In genomic region chr2:150643726-150644415, GRCm38 (mm10) we compare ENCODE assay signal across 9 mouse cellular contexts. TPM values are rescaled to one million over a fixed set of nuclear protein-coding genes. Genes with fewer than 3 reads are reported as not detected.
DNase-seq lines count a peak whose midpoint lies in the region; ATAC-seq lines count a peak whose summit lies in the region.
"Had no signal": no experiment of that assay in that cellular context is flagged by ENCODE, and none has a peak within 500 bp of the region (broad histone marks: within the 10 kb centered on the region; RNA-seq: fewer than 3 reads in every experiment).

No protein-coding gene starts in this region.

- H3K27ac ChIP-seq in neural tube, embryonic 11.5 days (ENCODE audit: low read depth, low read length) = peak overlapping the region; percentile 95

- intact Hi-C loops in left cerebral cortex, postnatal 4 days (cut with DNase I) = no loop called here

- 49% methylated on average over 8 of the region's 8 CpGs for WGBS in neural tube, embryonic 11.5 days

- H3K4me3 ChIP-seq in neural tube, embryonic 11.5 days (ENCODE audit: low read depth, low read length) = no peak overlapping the region

- H3K36me3 ChIP-seq in neural tube, embryonic 11.5 days (ENCODE audit: control insufficient read depth, insufficient read depth, low read length) = no peaks in the 10 kb centered on the region

- H3K4me2 ChIP-seq in neural tube, embryonic 11.5 days (ENCODE audit: low read depth) = no peak overlapping the region

- H3K9me3 ChIP-seq in neural tube, embryonic 11.5 days (ENCODE audit: control insufficient read depth, low read length) = no peaks in the 10 kb centered on the region

- no peaks in the 10 kb centered on the region for H3K27me3 ChIP-seq in neural tube, embryonic 11.5 days (ENCODE audit: control insufficient read depth, insufficient read depth, low read length)

- no peak overlapping the region for H3K9ac ChIP-seq in neural tube, embryonic 11.5 days (ENCODE audit: low read length)

- ATAC-seq in neural tube, embryonic 11.5 days (ENCODE audit: insufficient read depth, low FRiP score, low TSS enrichment) = peak; percentile 99
- ATAC-seq in frontal cortex, adult (ENCODE audit: low TSS enrichment) = peak; percentile 93

- DNase-seq in neural tube, embryonic 11.5 days (ENCODE audit: low spot score) = peak; percentile 82
- DNase-seq in neural tube, embryonic 10.5 days (ENCODE audit: extremely low spot score, low spot score) = no peak
- peak; percentile 59 for DNase-seq in left cerebral cortex, postnatal 4 days
- DNase-seq in right cerebral cortex, postnatal 10 days (ENCODE audit: low spot score in 2 of 2) = peak; percentile 87 to 93
- DNase-seq in gastrocnemius, postnatal 10 days = no peak
- DNase-seq in kidney, postnatal 25 days = no peak
- no peak for DNase-seq in thymus, postnatal 0 days (ENCODE audit: low spot score)

- peaks cover 3% of the 10 kb centered on the region; the same call in 1 of the 2 replicates for H3K4me1 ChIP-seq in neural tube, embryonic 11.5 days (ENCODE audit: control insufficient read depth, insufficient read depth, low read length)

RNA-seq across cellular contexts. Expression of gene Acss1, which starts 24.4 kb away (rescaled TPM):
- polyA plus RNA-seq in neural tube, embryonic 11.5 days (2014; fragmentation: Nextera tagmentation; extraction: Ambion mirVana) = 18.4 and 21.5 TPM in 2 replicates
- total RNA-seq in left cerebral cortex, postnatal 4 days (2021) = 10 to 100 TPM; 15.5 to 16.6 TPM
- total RNA-seq in gastrocnemius, postnatal 10 days (2021) = 10 to 100 TPM; 18.0 to 22.1 TPM
- polyA plus RNA-seq in thymus, postnatal 0 days (2015; fragmentation: Nextera tagmentation; extraction: Ambion mirVana) = 22.0 and 25.3 TPM in 2 replicates

RNA-seq across cellular contexts. Expression of gene Apmap, which starts 35.5 kb away (rescaled TPM):
- polyA plus RNA-seq in neural tube, embryonic 11.5 days (2014; fragmentation: Nextera tagmentation; extraction: Ambion mirVana) = 39.9 and 41.2 TPM in 2 replicates
- total RNA-seq in left cerebral cortex, postnatal 4 days (2021) = 10 to 100 TPM; 29.1 to 37.9 TPM
- total RNA-seq in gastrocnemius, postnatal 10 days (2021) = 10 to 100 TPM; 21.1 to 23.0 TPM
- polyA plus RNA-seq in thymus, postnatal 0 days (2015; fragmentation: Nextera tagmentation; extraction: Ambion mirVana) = 36.6 and 41.1 TPM in 2 replicates

RNA-seq across cellular contexts. Expression of gene Vsx1, which starts 45.3 kb away (rescaled TPM):
- polyA plus RNA-seq in neural tube, embryonic 11.5 days (2014; fragmentation: Nextera tagmentation; extraction: Ambion mirVana) = 0.91 and 0.99 TPM in 2 replicates
- total RNA-seq in left cerebral cortex, postnatal 4 days (2021) = under 1 TPM; 0.10 to 0.12 TPM
- not detected for total RNA-seq in gastrocnemius, postnatal 10 days (2021)
- not detected in 2 replicates for polyA plus RNA-seq in thymus, postnatal 0 days (2015; fragmentation: Nextera tagmentation; extraction: Ambion mirVana)
- total RNA-seq: neutrophil, adult 5-6 weeks had no signal

Comparison
In these comparisons a context has a peak if more than half of its experiments do, and no peak if none do; other contexts are left out.
1. DNase-seq: peak in neural tube, embryonic 11.5 days (single experiment), left cerebral cortex, postnatal 4 days (single experiment) and right cerebral cortex, postnatal 10 days (2 of 2); none in neural tube, embryonic 10.5 days (single experiment), gastrocnemius, postnatal 10 days (single experiment), kidney, postnatal 25 days (0 of 2) and thymus, postnatal 0 days (single experiment).